Mouse (Mus musculus) gastrocnemius, postnatal 25 days (tissue): Measurements from ENCODE around the gene Brsk1. TPM values are rescaled to one million over a fixed set of nuclear protein-coding genes. Genes with fewer than 3 reads are reported as not detected.

ENCODE experiments used
- total RNA-seq, 2 experiments: library from RNA; stranded (reverse); gene quantifications; 1 replicate in 1 of 2; 2 replicates in 1 of 2; pipeline ENCODE4 v1.2.3; 2021

The Brsk1 gene
- total RNA-seq, 2 experiments from 2014 or later: 1.4 to 1.7 TPM

Other genes with a start within 250 kb of the Brsk1 start
- gene Rdh13, start 245.0 kb upstream of the Brsk1 start, total RNA-seq: 10 to 100 TPM; 14.9 to 16.5 TPM
- 1 to 10 TPM; 1.5 to 2.2 TPM for gene Eps8l1, start 229.9 kb upstream of the Brsk1 start, total RNA-seq
- gene Ppp1r12c, start 188.9 kb upstream of the Brsk1 start, total RNA-seq: 10 to 100 TPM; 20.6 to 22.3 TPM
- gene Tnnt1, start 174.2 kb upstream of the Brsk1 start, total RNA-seq: 100 to 1,000 TPM; 151 to 768 TPM
- under 1 TPM in 1 of 2 experiments, not detected in 1; 0.29 TPM for gene Tnni3, start 166.4 kb upstream of the Brsk1 start, total RNA-seq
- not detected for gene Dnaaf3, start 158.2 kb upstream of the Brsk1 start, total RNA-seq
- gene Syt5, start 143.1 kb upstream of the Brsk1 start, total RNA-seq: under 1 TPM in 1 of 2 experiments, not detected in 1; 0.16 TPM
- not detected for gene Ptprh, start 86.6 kb upstream of the Brsk1 start, total RNA-seq
- 1 to 10 TPM; 2.4 to 3.0 TPM for gene Tmem86b, start 59.2 kb upstream of the Brsk1 start, total RNA-seq
- 10 to 100 TPM; 41.8 to 46.2 TPM for gene Ppp6r1, start 31.6 kb upstream of the Brsk1 start, total RNA-seq
- 10 to 100 TPM; 21.8 to 23.1 TPM for gene Hspbp1, start 5.5 kb upstream of the Brsk1 start, total RNA-seq
- gene Tmem150b, start 34.6 kb downstream of the Brsk1 start, total RNA-seq: under 1 TPM in 1 of 2 experiments, not detected in 1; 0.23 TPM
- gene Kmt5c, start 49.5 kb downstream of the Brsk1 start, total RNA-seq: 10 to 100 TPM; 10.7 to 12.3 TPM
- gene Cox6b2, start 62.5 kb downstream of the Brsk1 start, total RNA-seq: 1 to 10 TPM; 1.4 to 2.2 TPM
- not detected for gene Fam71e2, start 80.7 kb downstream of the Brsk1 start, total RNA-seq
- not detected for gene Il11, start 92.3 kb downstream of the Brsk1 start, total RNA-seq
- not detected for gene Tmem190, start 92.3 kb downstream of the Brsk1 start, total RNA-seq
- gene Tmem238, start 99.1 kb downstream of the Brsk1 start, total RNA-seq: 1 to 10 TPM; 6.3 to 6.4 TPM
- gene Rpl28, start 102.3 kb downstream of the Brsk1 start, total RNA-seq: 100 to 1,000 TPM; 442 to 471 TPM
- 10 to 100 TPM; 65.5 to 67.9 TPM for gene Ube2s, start 122.0 kb downstream of the Brsk1 start, total RNA-seq
- gene Shisa7, start 154.1 kb downstream of the Brsk1 start, total RNA-seq: not detected
- gene Isoc2b, start 179.7 kb downstream of the Brsk1 start, total RNA-seq: 1 to 10 TPM; 4.3 to 4.5 TPM
- 10 to 100 TPM; 21.4 to 24.3 TPM for gene Isoc2a, start 186.5 kb downstream of the Brsk1 start, total RNA-seq
- gene Gm36210, start 215.9 kb downstream of the Brsk1 start, total RNA-seq: under 1 TPM; 0.21 to 0.36 TPM
- gene Zfp628, start 224.6 kb downstream of the Brsk1 start, total RNA-seq: 1 to 10 TPM; 6.8 to 8.3 TPM
- 1 to 10 TPM; 3.7 to 5.2 TPM for gene Nat14, start 231.4 kb downstream of the Brsk1 start, total RNA-seq
- 10 to 100 TPM; 10.1 to 11.6 TPM for gene Ssc5d, start 235.2 kb downstream of the Brsk1 start, total RNA-seq